Mouse (Mus musculus) C2C12 (cell line): ENCODE data around the gene Atxn2.
"Not testable (repeated sequence)": the region's sequence is repeated elsewhere in the genome, so short reads cannot be mapped to it uniquely, and the experiment has no call there.

Experiments used
- CTCF ChIP-seq: IDR thresholded peaks from one replicate; pipeline ENCODE4 v1.5.1; 2011; ENCODE audit not compliant: control insufficient read depth, insufficient read depth, insufficient read length
- FOSL1 ChIP-seq: IDR thresholded peaks from one replicate; pipeline ENCODE4 v1.8.0; 2011; ENCODE audit warnings: mild to moderate bottlenecking, low read length; ENCODE audit not compliant: poor library complexity, insufficient read depth, severe bottlenecking
- MAX ChIP-seq: IDR thresholded peaks from one replicate; pipeline ENCODE4 v1.6.1; 2011; ENCODE audit warnings: mild to moderate bottlenecking, control low read depth
- MYOD1 ChIP-seq: IDR thresholded peaks from one replicate; pipeline ENCODE4 v1.6.1; 2011; ENCODE audit warnings: low read depth; ENCODE audit not compliant: control insufficient read depth, insufficient read length
- MYOG ChIP-seq: IDR thresholded peaks from one replicate; pipeline ENCODE4 v1.6.1; 2011; ENCODE audit not compliant: control insufficient read depth, insufficient read length; ENCODE audit errors: extremely low read depth
- USF1 ChIP-seq: IDR thresholded peaks from one replicate; pipeline ENCODE4 v1.6.1; 2011; ENCODE audit warnings: low read depth, mild to moderate bottlenecking, control low read depth, moderate library complexity

DNA sequence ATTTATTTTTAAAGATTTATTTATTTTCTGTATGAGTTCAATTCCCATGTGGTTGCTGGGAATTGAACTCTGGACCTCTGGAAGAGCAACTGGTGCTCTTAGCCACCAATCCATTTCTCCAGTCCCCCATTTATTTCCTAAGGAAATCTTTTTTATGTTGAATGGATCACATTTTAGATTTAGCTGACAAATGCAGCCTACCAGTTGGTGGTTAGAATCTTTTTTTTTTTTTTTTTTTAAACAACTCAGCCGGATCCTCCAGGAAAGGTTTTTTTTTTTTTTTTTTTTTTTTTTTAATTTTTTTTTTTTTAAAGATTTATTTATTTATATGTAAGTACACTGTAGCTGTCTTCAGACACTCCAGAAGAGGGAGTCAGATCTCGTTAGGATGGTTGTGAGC, 27.0 kb downstream of the Atxn2 start:
- not testable (repeated sequence) for TF ChIP-seq CTCF, FOSL1, USF1, MYOG, MAX, MYOD1
